Mouse (Mus musculus) adipose tissue, adult 10 weeks (tissue): ENCODE measurements around the gene Olfr1196. TPM values are rescaled to one million over a fixed set of nuclear protein-coding genes. Genes with fewer than 3 reads are reported as not detected.

ENCODE experiments used
- polyA plus RNA-seq: library from polyadenylated mRNA; stranded (reverse); fragments of 350-450 nt; fragmentation: Illumina TruSeq; extraction: RNeasy Lipid Tissue Mini Kit (QIAGEN cat#74804); gene quantifications from one replicate; pipeline ENCODE4 v1.2.3, GENCODE M21; 2014; ENCODE audit warnings: low read depth, low replicate concordance

The Olfr1196 gene
- polyA plus RNA-seq: not detected

DNA sequence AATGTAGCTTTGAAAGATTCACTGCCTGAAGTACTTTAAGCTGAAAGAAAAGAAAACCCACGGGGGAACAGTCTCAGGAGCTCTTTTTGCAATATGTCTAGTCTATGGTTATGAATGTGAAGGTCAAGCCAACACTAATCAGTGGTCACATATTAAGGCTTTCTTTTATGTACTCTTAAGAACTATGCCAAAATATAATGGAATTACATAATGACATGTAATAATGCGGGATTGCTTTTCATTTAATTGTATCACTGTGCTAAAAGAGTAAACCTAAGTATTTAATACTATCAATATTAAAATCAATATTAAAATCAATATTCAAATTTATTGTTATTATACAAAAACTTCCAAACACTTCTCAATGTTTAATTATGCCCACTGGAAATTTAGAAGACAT, at the start of gene Olfr1196:
Gene Olfr1196 (minus strand): TSS at position 101 of the 400 bp plus-strand sequence.

GRCm38 (mm10) chr2:88751270-88751669, 46.9 kb upstream of the Olfr1196 start, which contains the start of gene Olfr1198:
Gene Olfr1198, minus strand, starts transcription at chr2:88751370.

DNA sequence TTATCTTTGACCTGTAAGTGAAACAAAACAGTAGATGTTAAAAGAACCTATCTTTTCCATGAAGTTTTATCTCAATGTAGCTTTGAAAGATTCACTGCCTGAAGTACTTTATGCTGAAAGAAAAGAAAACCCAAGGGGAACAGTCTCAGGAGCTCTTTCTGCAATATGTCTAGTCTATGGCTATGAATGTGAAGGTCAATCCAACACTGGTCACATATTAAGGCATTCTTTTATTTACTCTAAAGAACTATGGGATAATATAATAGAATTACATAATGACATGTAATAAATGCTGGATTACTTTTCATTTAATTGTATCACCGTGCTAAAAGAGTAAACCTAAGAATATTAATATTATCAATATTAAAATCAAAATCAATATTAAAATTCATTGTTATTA, 27.9 kb upstream of the Olfr1196 start, which contains the start of gene Olfr1197:
Gene Olfr1197 (minus strand): TSS at position 101 of the 400 bp plus-strand sequence.

GRCm38 (mm10) chr2:88689087-88689486, 15.3 kb downstream of the Olfr1196 start, which contains the start of gene Olfr1195:
Gene Olfr1195, minus strand, starts transcription at chr2:88689187.

DNA sequence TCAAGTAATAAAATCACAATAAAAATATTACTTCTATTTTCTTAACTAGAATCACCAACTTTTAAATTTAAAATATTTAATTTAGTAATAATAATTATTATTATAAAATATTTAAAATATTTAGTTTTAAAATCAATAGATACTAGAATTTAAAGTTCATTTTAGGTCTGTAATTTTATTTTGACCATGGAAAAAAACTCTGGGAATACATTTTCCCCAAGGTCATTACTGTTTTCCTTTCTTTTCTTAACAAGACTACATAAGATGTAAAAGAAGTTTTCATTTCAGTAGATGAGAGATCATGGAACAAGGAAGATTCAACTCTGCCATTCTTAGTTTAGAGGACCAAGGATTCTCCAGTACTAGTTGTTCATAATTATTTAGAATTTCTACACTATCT, 29.1 kb downstream of the Olfr1196 start, which contains the start of gene Olfr1193:
Gene Olfr1193 (plus strand): TSS at position 301 of the 400 bp plus-strand sequence.

GRCm38 (mm10) chr2:88648209-88648608, 56.2 kb downstream of the Olfr1196 start, which contains the start of gene Olfr1192-ps1:
Gene Olfr1192-ps1, plus strand, starts transcription at chr2:88648509.

Other genes starting within 250 kb of the Olfr1196 start
- not detected for gene Olfr1183, start 249.7 kb downstream of the Olfr1196 start, polyA plus RNA-seq
- gene Olfr1184, start 221.0 kb downstream of the Olfr1196 start, polyA plus RNA-seq: not detected
- not detected for gene Olfr1185-ps1, start 211.3 kb downstream of the Olfr1196 start, polyA plus RNA-seq
- gene Olfr1186, start 186.0 kb downstream of the Olfr1196 start, polyA plus RNA-seq: not detected
- not detected for gene Olfr1188, start 147.7 kb downstream of the Olfr1196 start, polyA plus RNA-seq
- not detected for gene Olfr1189, start 118.1 kb downstream of the Olfr1196 start, polyA plus RNA-seq
- not detected for gene Olfr1191-ps1, start 64.1 kb downstream of the Olfr1196 start, polyA plus RNA-seq
- not detected for gene Olfr1192-ps1, start 56.1 kb downstream of the Olfr1196 start, polyA plus RNA-seq
- not detected for gene Olfr1193, start 29.0 kb downstream of the Olfr1196 start, polyA plus RNA-seq
- gene Olfr1195, start 15.4 kb downstream of the Olfr1196 start, polyA plus RNA-seq: not detected
- not detected for gene Olfr1197, start 27.8 kb upstream of the Olfr1196 start, polyA plus RNA-seq
- not detected for gene Olfr1198, start 46.8 kb upstream of the Olfr1196 start, polyA plus RNA-seq
- gene Olfr1199, start 55.9 kb upstream of the Olfr1196 start, polyA plus RNA-seq: not detected
- not detected for gene Olfr1200, start 65.9 kb upstream of the Olfr1196 start, polyA plus RNA-seq
- gene Olfr1201, start 88.4 kb upstream of the Olfr1196 start, polyA plus RNA-seq: not detected
- gene Olfr1202, start 109.9 kb upstream of the Olfr1196 start, polyA plus RNA-seq: not detected
- not detected for gene Olfr1205, start 125.1 kb upstream of the Olfr1196 start, polyA plus RNA-seq
- not detected for gene Olfr1204, start 144.7 kb upstream of the Olfr1196 start, polyA plus RNA-seq
- gene Olfr1206, start 158.6 kb upstream of the Olfr1196 start, polyA plus RNA-seq: not detected
- gene Olfr1208, start 197.7 kb upstream of the Olfr1196 start, polyA plus RNA-seq: not detected
- not detected for gene Olfr1209, start 210.6 kb upstream of the Olfr1196 start, polyA plus RNA-seq
- gene Olfr1211, start 233.5 kb upstream of the Olfr1196 start, polyA plus RNA-seq: not detected
- gene Olfr1212, start 249.4 kb upstream of the Olfr1196 start, polyA plus RNA-seq: not detected